Mouse (Mus musculus) embryonic fibroblast, embryonic 13.5 days (primary cell): ENCODE measurements around the gene Rbpj.

Source experiments
- CTCF ChIP-seq: IDR thresholded peaks from 2 replicates; pipeline ENCODE4 v1.5.1; 2011; ENCODE audit warnings: mild to moderate bottlenecking, control low read depth, low read length, moderate library complexity, borderline replicate concordance; ENCODE audit not compliant: insufficient read depth
- POLR2A ChIP-seq: IDR thresholded peaks from 2 replicates; pipeline ENCODE4 v1.6.1; 2011; ENCODE audit warnings: low read depth, mild to moderate bottlenecking, control low read depth, low read length, moderate library complexity

- TF ChIP-seq CTCF (no peak), POLR2A (no peak)
Measured at GRCm38 (mm10) chr5:53421291-53421690, 44.7 kb upstream of the Rbpj start.
